Mouse (Mus musculus) heart, postnatal 0 days (tissue): Measurements from ENCODE around the gene Ddx46. TPM values are rescaled to one million over a fixed set of nuclear protein-coding genes. Genes with fewer than 3 reads are reported as not detected.
A peak's percentile ranks its signal among the peaks of the same experiment; 100 is the strongest.

ENCODE experiments used
- ATAC-seq: fragments of 200-750 bp; cut with Nextera tagmentation; 2 replicates; pipeline ENCODE4 v1.8.0; 2017; ENCODE audit warnings: low read depth, moderate number of reproducible peaks, moderate library complexity; ENCODE audit not compliant: insufficient read depth
- DNase-seq: peaks from one replicate; pipeline ENCODE4 v3.0.0-alpha.2; 2016; ENCODE audit warnings: low spot score
- H3K27ac ChIP-seq: fragments of 300-500 bp; sonication (generic); 2 replicates; pipeline ENCODE4 v1.5.1; 2014; ENCODE audit warnings: low read depth, mild to moderate bottlenecking
- H3K27me3 ChIP-seq: fragments of 300-500 bp; sonication (generic); 2 replicates; pipeline ENCODE4 v1.6.1; 2014; ENCODE audit warnings: low read length, mixed read lengths; ENCODE audit not compliant: control insufficient read depth, insufficient read depth
- H3K36me3 ChIP-seq: fragments of 300-500 bp; sonication (generic); replicated peaks from 2 replicates; pipeline ENCODE4 v1.6.1; 2014; ENCODE audit warnings: low read length, mixed read lengths; ENCODE audit not compliant: control insufficient read depth, insufficient read depth
- H3K4me1 ChIP-seq: fragments of 300-500 bp; sonication (generic); 2 replicates; pipeline ENCODE4 v1.6.1; 2014; ENCODE audit warnings: antibody characterized with exemption; ENCODE audit not compliant: control insufficient read depth, insufficient read depth
- H3K4me2 ChIP-seq: fragments of 300-500 bp; sonication (generic); 2 replicates; pipeline ENCODE4 v1.6.1; 2014; ENCODE audit warnings: low read depth, mild to moderate bottlenecking, low read length, moderate library complexity
- H3K4me3 ChIP-seq: fragments of 300-500 bp; sonication (generic); 2 replicates; pipeline ENCODE4 v1.5.1; 2014; ENCODE audit warnings: low read depth, low read length
- H3K9ac ChIP-seq: fragments of 300-500 bp; sonication (generic); replicated peaks from 2 replicates; pipeline ENCODE4 v1.6.1; 2014; ENCODE audit warnings: low read depth, low read length, mixed read lengths
- H3K9me3 ChIP-seq: fragments of 300-500 bp; sonication (generic); replicated peaks from 2 replicates; pipeline ENCODE4 v1.6.1; 2016; ENCODE audit warnings: low read length; ENCODE audit not compliant: control insufficient read depth
- CTCF ChIP-seq: IDR thresholded peaks from 2 replicates; pipeline ENCODE4 v1.5.1; 2016; ENCODE audit warnings: antibody characterized with exemption, control low read depth, low read depth
- EP300 ChIP-seq: IDR thresholded peaks from 2 replicates; pipeline ENCODE4 v1.6.1; 2016; ENCODE audit warnings: antibody characterized with exemption, low read depth
- WGBS: fragments of 180-500 bp; shearing (Covaris S2); extraction: QIAGEN DNeasy Blood & Tissue Kit; methylation state at CpG from one replicate; pipeline ENCODE4 v1.1.7; 2014; 5-methylcytosine and 5-hydroxymethylcytosine counted together
- polyA plus RNA-seq: library from polyadenylated mRNA; unstranded; fragments of >200 nt; fragmentation: Nextera tagmentation; extraction: Ambion mirVana; gene quantifications from 2 replicates; pipeline ENCODE4 v1.2.1, GENCODE M21; 2015
- total RNA-seq: library from RNA; depleted of rRNA; stranded (reverse); fragments of >200 nt; gene quantifications from 2 replicates; pipeline ENCODE4 v1.2.3, GENCODE M21; 2014; ENCODE audit warnings: low replicate concordance

The Ddx46 gene
- total and polyA plus RNA-seq, 2 experiments from 2014 or later: 10.6 to 14.3 TPM

DNA sequence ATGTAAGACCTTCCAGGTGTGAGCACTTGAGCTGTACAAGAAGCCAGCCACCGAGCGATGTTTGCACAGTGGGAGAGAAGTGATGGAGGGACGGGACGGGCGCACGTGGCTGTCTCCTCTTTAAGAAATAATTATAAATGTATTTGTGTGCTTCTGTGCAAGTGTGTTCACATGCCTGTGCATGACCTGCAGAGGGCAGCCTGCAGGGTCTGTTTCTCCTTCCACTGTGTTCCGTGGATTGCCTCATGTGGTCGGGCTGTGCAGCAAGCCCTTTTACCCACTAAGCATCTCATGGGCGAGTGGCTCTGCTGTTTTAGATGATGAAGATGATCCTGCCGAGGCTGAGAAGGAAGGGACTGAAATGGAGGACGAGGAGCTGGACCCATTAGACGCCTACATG is 15.3 kb downstream of the Ddx46 start:
- no peak for TF ChIP-seq EP300
- no peak for TF ChIP-seq CTCF
- 91% methylated on average over 12 of the region's 12 CpGs for WGBS
- peaks cover 100% of the 10 kb centered on the region for H3K36me3 ChIP-seq
- no peaks in the 10 kb centered on the region for H3K4me1 ChIP-seq
- no peak for DNase-seq
- H3K4me2 ChIP-seq: no peak overlapping the region
- H3K9ac ChIP-seq: no peak overlapping the region
- no peak overlapping the region for H3K4me3 ChIP-seq
- H3K9me3 ChIP-seq: no peaks in the 10 kb centered on the region
- ATAC-seq: no peak
- H3K27me3 ChIP-seq: no peaks in the 10 kb centered on the region
- H3K27ac ChIP-seq: no peak overlapping the region

DNA sequence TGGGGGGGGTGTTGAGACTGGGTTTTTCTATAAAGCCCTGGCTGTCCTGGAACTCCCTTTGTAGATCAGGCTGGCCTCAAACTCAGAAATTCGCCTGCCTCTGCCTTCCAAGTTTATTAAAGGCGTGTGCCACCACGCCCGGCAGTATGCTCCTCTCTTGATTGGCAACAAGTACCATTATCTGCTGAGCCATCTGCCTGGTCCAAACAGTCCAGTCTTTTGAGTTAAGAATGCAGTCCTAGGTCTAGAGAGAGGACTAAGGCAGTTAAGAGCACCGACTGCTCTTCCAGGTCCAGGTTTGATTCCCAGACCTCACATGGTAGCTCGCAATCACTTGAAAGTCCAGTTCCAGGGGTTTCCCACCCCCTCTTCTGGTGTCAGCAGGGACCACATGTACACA is 16.2 kb downstream of the Ddx46 start:
- TF ChIP-seq CTCF (no peak), EP300 (no peak)
- WGBS: 91% methylated on average over 6 of the region's 6 CpGs
- H3K4me2 ChIP-seq: no peak overlapping the region
- no peak overlapping the region for H3K9ac ChIP-seq
- DNase-seq: no peak
- H3K4me3 ChIP-seq: no peak overlapping the region
- H3K36me3 ChIP-seq: peaks cover 100% of the 10 kb centered on the region
- no peak for ATAC-seq
- H3K4me1 ChIP-seq: no peaks in the 10 kb centered on the region
- no peaks in the 10 kb centered on the region for H3K27me3 ChIP-seq
- no peak overlapping the region for H3K27ac ChIP-seq
- H3K9me3 ChIP-seq: no peaks in the 10 kb centered on the region

DNA sequence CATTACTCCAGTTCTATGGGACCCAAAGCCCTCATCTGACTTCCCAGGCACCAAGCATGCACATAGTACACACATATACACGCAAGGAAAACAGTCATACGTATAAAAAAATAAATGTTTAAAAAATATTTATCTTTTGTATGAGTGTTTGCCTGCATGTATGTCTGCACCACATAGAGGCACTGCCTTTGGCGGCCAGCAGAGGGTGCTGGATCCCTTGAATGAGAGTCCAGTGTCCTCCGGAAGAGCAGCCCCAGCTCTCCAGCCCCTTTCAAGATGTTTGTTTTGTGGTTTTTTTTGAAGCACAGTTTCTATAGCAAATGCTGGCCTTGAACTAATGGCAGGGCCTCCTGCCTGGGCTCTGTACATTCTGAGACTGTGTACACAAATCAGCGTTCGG is 33.7 kb downstream of the Ddx46 start:
- no peak overlapping the region for H3K9ac ChIP-seq
- no peak overlapping the region for H3K4me3 ChIP-seq
- ATAC-seq: no peak
- H3K4me1 ChIP-seq: no peaks in the 10 kb centered on the region
- peak; percentile 10 for DNase-seq
- peaks cover 83% of the 10 kb centered on the region for H3K36me3 ChIP-seq
- H3K9me3 ChIP-seq: no peaks in the 10 kb centered on the region
- no peak overlapping the region for H3K27ac ChIP-seq
- WGBS: 87% methylated on average over 6 of the region's 6 CpGs
- no peaks in the 10 kb centered on the region for H3K27me3 ChIP-seq
- TF ChIP-seq EP300 (no peak), CTCF (peak; percentile 39)
- no peak overlapping the region for H3K4me2 ChIP-seq

DNA sequence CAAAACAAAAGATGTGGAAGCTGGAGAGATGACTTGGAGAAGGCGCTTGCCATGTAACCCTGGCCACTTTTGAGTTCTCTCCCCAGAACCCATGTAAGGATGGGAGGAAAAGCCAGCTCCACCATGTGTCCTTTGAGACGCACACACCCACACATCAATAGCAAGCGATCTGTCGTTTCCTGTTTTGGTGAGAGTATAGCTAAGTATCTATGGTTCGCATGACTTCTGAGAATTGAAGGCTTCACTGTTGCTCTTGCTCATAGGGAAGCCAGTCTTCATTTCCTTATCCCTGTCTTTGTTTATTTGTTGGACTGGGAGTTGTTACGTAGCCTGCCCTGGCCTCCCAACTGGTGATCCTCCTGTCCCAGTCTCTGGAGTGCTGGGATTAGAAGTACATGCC is 37.9 kb downstream of the Ddx46 start:
- Histone ChIP-seq H3K4me1 (no peaks in the 10 kb centered on the region), H3K4me2 (no peak overlapping the region), H3K27me3 (no peaks in the 10 kb centered on the region), H3K36me3 (peaks cover 83% of the 10 kb centered on the region), H3K9me3 (no peaks in the 10 kb centered on the region), H3K9ac (no peak overlapping the region), H3K27ac (no peak overlapping the region), H3K4me3 (no peak overlapping the region)
- DNase-seq (no peak), ATAC-seq (no peak)
- WGBS: 84% methylated on average over 6 of the region's 6 CpGs
- TF ChIP-seq CTCF (no peak), EP300 (no peak)

DNA sequence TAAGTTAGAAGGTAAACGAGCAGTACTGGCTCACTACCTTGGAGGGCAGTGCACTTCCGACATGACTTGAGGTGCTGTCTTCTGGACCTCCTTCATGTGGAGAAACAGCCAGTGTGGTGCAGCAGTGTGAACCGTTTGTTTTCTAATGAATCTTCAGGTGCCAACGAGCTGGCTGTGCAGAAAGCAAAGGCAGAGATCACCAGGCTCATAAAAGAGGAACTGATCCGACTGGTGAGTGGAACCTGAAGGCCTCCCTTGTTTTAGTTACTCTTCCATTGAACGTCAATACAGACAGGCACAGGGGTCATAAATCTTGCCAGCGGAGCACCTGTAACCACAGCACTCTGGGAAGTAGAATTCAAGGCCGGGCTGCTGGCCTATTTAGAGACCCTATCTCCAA is 42.5 kb downstream of the Ddx46 start:
- WGBS: 81% methylated on average over 8 of the region's 8 CpGs
- Histone ChIP-seq H3K4me2 (no peak overlapping the region), H3K9me3 (no peaks in the 10 kb centered on the region), H3K27me3 (no peaks in the 10 kb centered on the region), H3K4me1 (no peaks in the 10 kb centered on the region), H3K27ac (no peak overlapping the region), H3K9ac (no peak overlapping the region), H3K36me3 (peaks cover 73% of the 10 kb centered on the region), H3K4me3 (no peak overlapping the region)
- no peak for ATAC-seq
- no peak for TF ChIP-seq EP300
- TF ChIP-seq CTCF: no peak
- no peak for DNase-seq

DNA sequence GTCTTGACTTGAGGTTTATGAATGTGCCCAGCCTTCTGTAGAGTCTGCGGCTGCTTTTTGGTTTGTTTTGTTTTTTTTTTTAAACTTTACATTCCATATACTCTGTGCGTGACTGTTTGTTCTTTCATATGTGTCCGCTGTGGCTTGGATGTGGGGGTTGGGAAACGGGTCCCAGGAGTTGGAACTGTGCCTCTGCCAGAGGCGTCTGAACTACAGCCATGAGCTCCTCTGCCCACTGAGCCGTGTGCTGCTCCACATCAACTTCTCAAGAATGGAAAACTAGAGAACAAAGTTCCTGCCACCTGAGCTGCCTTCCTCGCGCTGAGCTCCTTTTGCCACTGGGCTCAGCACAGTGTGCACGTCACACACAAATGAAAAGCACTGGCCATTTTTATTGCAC is 47.4 kb downstream of the Ddx46 start:
- Histone ChIP-seq H3K27me3 (no peaks in the 10 kb centered on the region), H3K4me3 (no peak overlapping the region), H3K36me3 (peaks cover 33% of the 10 kb centered on the region), H3K4me1 (no peaks in the 10 kb centered on the region), H3K9me3 (no peaks in the 10 kb centered on the region), H3K9ac (no peak overlapping the region), H3K4me2 (no peak overlapping the region), H3K27ac (no peak overlapping the region)
- 77% methylated on average over 9 of the region's 9 CpGs for whole genome bisulfite sequencing
- DNase-seq (no peak), ATAC-seq (no peak)
- no peak for TF ChIP-seq CTCF
- no peak for TF ChIP-seq EP300
